Mouse (Mus musculus) heart, postnatal 25 days (tissue): Measurements from ENCODE around the gene Scgb2b17. TPM values are rescaled to one million over a fixed set of nuclear protein-coding genes. Genes with fewer than 3 reads are reported as not detected.
"Not testable (repeated sequence)": the region's sequence is repeated elsewhere in the genome, so short reads cannot be mapped to it uniquely, and the experiment has no call there.

Experiments
- DNase-seq: peaks from one replicate; pipeline ENCODE4 v3.0.0; 2022; ENCODE audit warnings: low spot score
- intact Hi-C: fragments of 180-260 bp; cut with DNase I; formaldehyde crosslinking; loops from one replicate; pipeline ENCODE4 v1.15.1; 2025
- total RNA-seq, 2 experiments: library from RNA; stranded (reverse); gene quantifications; 2 replicates each; pipeline ENCODE4 v1.2.3; 2021

Scgb2b17 gene
- not detected for total RNA-seq

DNA sequence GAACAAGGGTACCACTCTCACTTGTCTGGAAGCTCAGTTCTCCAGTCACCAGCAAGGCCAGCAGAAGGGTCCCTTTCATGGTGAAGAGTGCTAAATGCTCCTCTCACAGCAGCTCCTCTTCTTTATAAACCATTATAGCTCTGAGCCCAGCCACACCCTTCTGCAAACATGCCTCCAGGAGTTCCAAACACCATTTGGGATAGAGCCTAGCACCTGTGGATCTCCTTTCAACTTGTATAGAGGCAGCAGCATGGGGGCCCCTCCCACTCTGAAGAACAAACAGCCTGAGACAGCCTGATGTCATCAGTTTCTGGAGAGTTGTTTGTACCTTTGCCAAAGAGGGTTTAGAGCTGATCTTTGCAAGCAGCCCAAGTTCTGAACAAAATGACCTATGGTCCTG lies at the start of gene Scgb2b17:
Gene Scgb2b17, minus strand, starts transcription at position 101 of the 400 bp plus-strand sequence.
- DNase-seq, intact Hi-C loops: not testable (repeated sequence)

DNA sequence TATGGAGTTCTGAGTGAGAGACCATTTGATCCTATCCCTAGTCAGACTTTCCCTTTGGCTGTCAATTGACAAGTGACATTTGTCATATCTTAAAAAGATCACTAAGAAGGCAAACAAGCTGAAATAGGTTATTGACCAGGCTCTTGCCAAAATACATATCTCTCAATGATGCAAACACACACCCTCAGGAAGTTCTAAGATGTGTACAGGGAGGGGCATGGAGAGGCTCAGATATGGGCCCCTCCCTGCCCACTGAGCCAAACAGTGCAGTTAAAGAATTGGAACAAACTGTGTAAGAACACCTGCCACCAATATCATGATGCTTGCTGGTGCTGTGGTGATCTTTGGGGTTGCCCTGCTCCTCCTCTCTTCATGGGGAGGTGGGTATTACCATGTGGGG lies 6.8 kb upstream of the Scgb2b17 start, which contains the start of gene Scgb1b17:
Gene Scgb1b17, plus strand, starts transcription at position 301 of the 400 bp plus-strand sequence.
- intact Hi-C loops, DNase-seq: not testable (repeated sequence)

Other genes starting within 250 kb of the Scgb2b17 start
- gene Scgb2b15, start 226.9 kb downstream of the Scgb2b17 start, total RNA-seq = not detected
- gene Scgb1b15, start 220.0 kb downstream of the Scgb2b17 start, total RNA-seq = not detected
- not detected for gene Scgb1b17, start 6.9 kb upstream of the Scgb2b17 start, total RNA-seq
- gene Scgb2b18, start 117.3 kb upstream of the Scgb2b17 start, total RNA-seq = not detected
- gene Scgb1b18, start 129.0 kb upstream of the Scgb2b17 start, total RNA-seq = not detected
- not detected for gene Scgb2b19, start 223.8 kb upstream of the Scgb2b17 start, total RNA-seq
- not detected for gene Scgb1b19, start 230.7 kb upstream of the Scgb2b17 start, total RNA-seq